Mouse (Mus musculus): ENCODE measurements at regions not wholly inside any gene's neighbourhood (a gene's known extent, or its start where the extent isn't known, plus 50 kb on each side); places are given as distances from the start of the nearest gene placed in this dataset.

DNA sequence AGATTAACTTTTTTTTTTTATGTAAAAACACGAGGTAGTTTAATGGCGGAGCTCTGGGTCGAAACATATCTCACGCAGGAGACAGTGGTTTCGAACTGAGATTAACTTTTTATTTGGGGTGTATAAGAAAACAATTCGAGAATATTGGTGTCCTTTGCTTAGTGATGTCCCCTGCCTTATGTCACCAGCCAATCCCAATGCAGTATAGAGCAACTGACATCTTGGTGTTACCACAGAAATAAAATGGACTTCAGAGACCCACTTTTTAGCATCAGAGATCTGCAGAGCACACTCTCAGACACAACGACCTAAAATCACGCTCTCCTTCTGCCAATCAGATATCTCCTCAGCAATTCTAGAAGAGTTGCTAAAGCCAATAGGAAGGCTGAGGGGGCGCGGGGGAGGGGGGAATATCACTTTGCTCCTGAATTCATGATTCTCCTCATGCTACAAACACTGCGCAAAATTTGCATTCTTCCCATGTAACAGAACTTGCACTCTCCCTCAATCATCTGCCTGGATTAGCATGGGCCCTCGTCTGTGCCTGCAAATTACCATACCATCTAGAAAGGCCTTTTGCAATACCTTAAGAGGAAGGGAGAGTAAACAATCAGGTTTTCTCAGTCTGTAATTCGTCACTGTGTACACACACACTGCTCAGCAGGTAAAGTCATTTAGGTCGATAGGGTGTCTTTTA lies 128.7 kb upstream of the Sox2 start:
- Histone ChIP-seq H3K27ac (no peak overlapping the region), H3K4me1 (no peaks in the 10 kb centered on the region), H3K9me3 (0 out of 2 replicates have a peak, but pooled peaks cover 6% of the 10 kb centered on the region), H3K27me3 (peaks cover 4% of the 10 kb centered on the region; the same call in 1 of the 2 replicates), H3K4me2 (replicated peaks) (no peak overlapping the region), H3K4me3 (no peak overlapping the region), H3K9ac (no peak overlapping the region), H3K36me3 (no peaks in the 10 kb centered on the region)
- ATAC-seq (ENCODE audit: low FRiP score, low read depth): no peak
- WGBS: 77% methylated on average over 14 of the region's 14 CpGs

DNA sequence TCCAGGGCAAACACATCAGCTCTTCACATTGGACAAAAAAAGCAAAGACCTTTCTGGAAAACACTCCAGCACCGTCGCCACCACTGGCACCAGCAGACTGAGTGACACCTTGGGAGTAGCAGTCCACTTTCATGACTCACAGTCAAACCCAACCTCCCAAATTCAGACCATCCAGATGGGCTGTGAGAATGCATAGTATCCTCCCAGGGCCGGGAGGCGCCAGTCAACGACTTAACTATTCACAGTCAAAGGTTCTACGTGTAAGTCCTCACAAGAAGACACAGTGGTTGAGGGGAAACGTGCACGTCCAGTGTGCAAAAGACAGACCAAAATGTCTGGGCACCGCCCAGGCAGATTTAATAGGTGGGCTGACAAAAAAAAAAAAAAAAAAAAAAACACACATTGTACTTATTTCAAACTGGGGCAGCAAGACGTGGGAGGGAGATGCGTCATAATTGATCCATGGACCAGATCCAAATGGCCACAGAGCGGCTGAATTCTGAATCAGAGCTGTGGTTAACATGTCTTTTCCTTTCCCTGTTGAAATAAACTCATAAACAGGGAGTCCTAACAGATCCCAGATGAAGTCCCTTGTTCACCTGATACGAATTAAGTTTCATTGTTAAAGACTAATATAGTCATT lies 137.6 kb upstream of the Sox2 start:
- Histone ChIP-seq H3K27me3 (peaks cover 4% of the 10 kb centered on the region; the same call in 1 of the 2 replicates), H3K4me2 (replicated peaks) (no peak overlapping the region), H3K4me1 (no peaks in the 10 kb centered on the region), H3K9me3 (peaks cover 20% of the 10 kb centered on the region), H3K4me3 (no peak overlapping the region), H3K36me3 (no peaks in the 10 kb centered on the region), H3K27ac (no peak overlapping the region), H3K9ac (no peak overlapping the region)
- WGBS: 61% methylated on average over 13 of the region's 13 CpGs
- no peak for ATAC-seq (ENCODE audit: low FRiP score, low read depth)

DNA sequence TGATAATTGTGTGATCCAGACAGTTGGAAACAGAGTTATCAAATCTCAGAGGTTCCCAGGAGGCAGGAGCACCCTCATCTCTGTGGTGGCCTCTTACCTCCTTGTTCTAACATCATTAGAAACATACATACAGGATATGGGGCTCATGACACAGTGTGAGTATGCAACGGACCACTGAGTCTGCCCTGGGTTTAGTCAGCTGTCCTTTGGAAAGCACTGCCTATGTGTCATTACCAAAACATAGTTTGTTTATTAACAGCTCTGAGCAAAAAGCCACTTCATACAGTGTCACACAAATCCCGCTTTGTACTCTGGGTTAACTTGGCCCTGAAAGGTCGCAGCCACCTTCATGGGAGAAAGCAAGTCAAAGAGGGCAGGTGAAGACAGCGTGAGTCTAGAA lies 139.5 kb upstream of the Sox2 start:
- H3K4me2 ChIP-seq (replicated peaks): no peak overlapping the region
- H3K36me3 ChIP-seq: no peaks in the 10 kb centered on the region
- peaks cover 16% of the 10 kb centered on the region for H3K9me3 ChIP-seq
- 80% methylated on average over 4 of the region's 4 CpGs for WGBS
- H3K27me3 ChIP-seq: peaks cover 9% of the 10 kb centered on the region
- H3K9ac ChIP-seq: no peak overlapping the region
- no peaks in the 10 kb centered on the region for H3K4me1 ChIP-seq
- no peak overlapping the region for H3K27ac ChIP-seq
- H3K4me3 ChIP-seq: no peak overlapping the region
- ATAC-seq (ENCODE audit: low FRiP score, low read depth): no peak

DNA sequence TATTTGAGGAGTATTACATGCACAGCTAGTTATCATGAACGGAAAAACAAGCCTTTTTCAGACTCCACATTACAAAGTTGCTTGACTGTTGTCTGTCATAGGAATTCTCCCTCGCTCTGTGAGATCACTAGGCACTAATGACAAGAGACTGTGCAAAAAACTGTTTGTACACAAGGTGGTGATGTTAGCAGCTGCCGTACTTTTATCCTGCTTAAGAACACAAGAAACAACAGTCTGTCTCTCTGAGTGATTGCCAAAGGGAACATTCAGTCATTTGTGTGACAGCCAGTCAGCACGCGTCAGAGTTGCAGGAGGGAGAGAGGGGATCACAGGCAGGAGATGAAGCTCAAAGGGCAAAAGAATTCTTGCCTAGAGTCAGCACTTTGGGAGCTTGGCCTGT lies 141.0 kb upstream of the Sox2 start:
- peaks cover 9% of the 10 kb centered on the region for H3K27me3 ChIP-seq
- H3K36me3 ChIP-seq: no peaks in the 10 kb centered on the region
- no peak for ATAC-seq (ENCODE audit: low FRiP score, low read depth)
- H3K4me3 ChIP-seq: no peak overlapping the region
- WGBS: 61% methylated on average over 5 of the region's 5 CpGs
- H3K4me1 ChIP-seq: no peaks in the 10 kb centered on the region
- H3K9ac ChIP-seq: no peak overlapping the region
- H3K9me3 ChIP-seq: peaks cover 8% of the 10 kb centered on the region; the same call in 1 of the 2 replicates
- H3K4me2 ChIP-seq (replicated peaks): no peak overlapping the region
- H3K27ac ChIP-seq: no peak overlapping the region

DNA sequence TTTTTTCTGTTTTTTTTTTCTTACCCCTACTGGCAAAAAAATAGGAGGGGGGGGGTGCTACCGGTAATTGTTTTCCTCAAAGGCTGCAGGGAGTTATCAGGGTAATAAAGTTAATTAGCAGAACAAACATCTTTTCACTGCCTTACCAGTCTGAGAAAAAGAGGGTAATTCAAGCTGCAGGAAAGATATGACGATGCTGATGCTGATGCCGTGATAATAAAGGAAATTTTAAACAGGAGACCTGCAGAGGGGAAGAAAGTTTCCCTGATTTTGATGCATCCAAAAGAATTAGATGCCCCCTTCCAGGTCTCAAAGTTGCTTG lies 145.7 kb upstream of the Sox2 start:
- no peak overlapping the region for H3K4me2 ChIP-seq (replicated peaks)
- no peaks in the 10 kb centered on the region for H3K9me3 ChIP-seq
- no peaks in the 10 kb centered on the region for H3K4me1 ChIP-seq
- peaks cover 12% of the 10 kb centered on the region for H3K27me3 ChIP-seq
- WGBS: 15% methylated on average over 3 of the region's 3 CpGs
- H3K9ac ChIP-seq: no peak overlapping the region
- no peaks in the 10 kb centered on the region for H3K36me3 ChIP-seq
- no peak for ATAC-seq (ENCODE audit: low FRiP score, low read depth)
- no peak overlapping the region for H3K4me3 ChIP-seq
- H3K27ac ChIP-seq: no peak overlapping the region

DNA sequence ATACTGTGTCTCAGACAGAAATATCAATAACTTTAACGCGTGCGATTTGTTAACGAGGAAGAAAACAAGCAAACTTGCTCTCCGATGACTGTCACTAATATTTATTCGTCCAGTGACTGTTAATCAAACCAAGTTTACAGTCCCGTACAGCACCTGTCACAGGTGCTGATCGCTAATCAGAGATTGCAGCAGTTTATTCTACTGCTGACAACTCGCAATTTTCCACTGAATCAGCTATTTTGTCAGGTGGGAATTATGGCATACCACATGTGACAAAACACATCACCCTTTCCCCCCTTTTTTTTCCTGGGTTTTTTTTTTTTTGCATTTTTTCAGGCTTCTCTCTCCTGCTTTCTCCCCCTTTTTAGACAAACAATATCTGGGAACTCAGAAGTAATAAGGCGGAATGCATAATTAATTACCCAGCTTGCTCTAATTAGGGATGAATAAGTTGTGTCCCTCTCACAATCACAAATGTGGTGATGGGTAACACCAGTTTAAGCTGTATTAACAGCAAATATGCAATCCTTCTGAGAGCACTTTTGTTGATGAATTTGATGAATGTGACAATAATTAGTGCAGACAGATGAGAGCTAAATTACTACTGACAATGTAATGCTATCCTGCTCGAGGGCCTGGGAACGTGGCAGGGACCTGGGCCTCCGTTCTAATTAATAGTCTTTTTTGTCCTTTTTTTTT lies 146.2 kb upstream of the Sox2 start:
- ATAC-seq (ENCODE audit: low FRiP score, low read depth): no peak
- Histone ChIP-seq H3K9me3 (no peaks in the 10 kb centered on the region), H3K27me3 (peaks cover 12% of the 10 kb centered on the region), H3K27ac (no peak overlapping the region), H3K9ac (no peak overlapping the region), H3K36me3 (no peaks in the 10 kb centered on the region), H3K4me1 (no peaks in the 10 kb centered on the region), H3K4me2 (replicated peaks) (no peak overlapping the region), H3K4me3 (no peak overlapping the region)
- 48% methylated on average over 13 of the region's 13 CpGs for WGBS

DNA sequence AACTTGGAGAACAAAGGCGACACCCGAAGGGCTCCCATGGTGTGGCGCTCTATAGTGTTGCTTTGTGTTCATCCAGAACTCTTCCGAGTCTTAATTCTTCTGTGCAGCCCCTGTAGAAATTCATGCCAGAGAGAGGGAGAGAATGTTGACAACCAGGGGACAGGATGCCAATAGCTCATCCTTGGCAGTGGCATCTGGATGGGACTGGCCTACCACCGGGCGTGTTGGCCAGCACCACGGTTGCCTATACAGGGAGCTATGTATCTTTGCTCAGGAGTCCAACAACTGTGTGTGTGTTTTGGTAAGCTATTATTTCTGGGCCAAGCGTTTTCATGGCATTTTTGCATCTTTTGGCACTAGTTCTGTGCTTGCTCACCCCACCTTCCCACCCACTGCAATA lies 153.4 kb upstream of the Sox2 start:
- no peak for ATAC-seq (ENCODE audit: low FRiP score, low read depth)
- H3K9ac ChIP-seq: no peak overlapping the region
- no peak overlapping the region for H3K4me3 ChIP-seq
- no peaks in the 10 kb centered on the region for H3K36me3 ChIP-seq
- WGBS: 87% methylated on average over 8 of the region's 8 CpGs
- no peaks in the 10 kb centered on the region for H3K9me3 ChIP-seq
- no peaks in the 10 kb centered on the region for H3K4me1 ChIP-seq
- no peak overlapping the region for H3K27ac ChIP-seq
- H3K4me2 ChIP-seq (replicated peaks): no peak overlapping the region
- peaks cover 3% of the 10 kb centered on the region; the same call in 1 of the 2 replicates for H3K27me3 ChIP-seq

DNA sequence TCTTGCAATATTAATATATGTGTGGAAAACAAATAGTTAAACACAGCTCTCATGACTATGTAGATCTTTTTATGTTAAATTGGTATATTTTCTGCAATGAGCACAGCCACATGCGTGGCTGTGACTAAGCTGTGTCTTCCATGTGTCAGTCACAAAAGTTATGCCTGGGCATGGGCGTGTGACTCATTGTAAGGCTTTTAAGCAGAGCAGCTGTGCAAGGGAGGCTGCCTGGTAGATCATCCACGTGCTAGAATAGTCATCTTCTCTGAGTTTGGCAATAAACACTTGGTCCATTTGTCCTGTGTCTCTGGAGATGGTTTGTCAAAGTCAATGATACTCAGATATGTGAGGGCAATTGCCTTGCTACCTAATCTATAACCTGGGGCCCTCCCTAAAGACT lies 154.6 kb upstream of the Sox2 start:
- Histone ChIP-seq H3K4me2 (replicated peaks) (no peak overlapping the region), H3K27me3 (no peaks in the 10 kb centered on the region), H3K9me3 (no peaks in the 10 kb centered on the region), H3K27ac (no peak overlapping the region), H3K9ac (no peak overlapping the region), H3K4me3 (no peak overlapping the region), H3K36me3 (no peaks in the 10 kb centered on the region), H3K4me1 (no peaks in the 10 kb centered on the region)
- WGBS: 71% methylated on average over 3 of the region's 3 CpGs
- no peak for ATAC-seq (ENCODE audit: low FRiP score, low read depth)

DNA sequence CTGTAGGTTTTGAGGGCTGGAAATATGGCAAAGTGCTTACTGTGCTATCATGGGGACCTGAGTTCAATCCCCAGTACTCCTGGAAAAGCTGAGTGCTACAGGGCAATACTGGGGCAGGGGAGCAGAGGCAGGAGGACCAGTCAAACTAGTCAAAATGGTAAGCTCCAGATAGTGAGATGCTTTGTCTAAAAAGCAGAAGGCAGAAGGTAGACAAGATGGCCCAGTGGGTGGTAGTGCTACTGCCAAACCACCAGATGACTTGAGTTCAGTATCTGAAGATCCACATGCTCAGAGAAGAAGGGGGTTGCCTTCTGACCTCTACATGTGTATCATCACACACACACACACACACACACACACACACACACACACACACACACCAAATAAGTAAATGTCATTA lies 156.3 kb upstream of the Sox2 start:
- no peak for ATAC-seq (ENCODE audit: low FRiP score, low read depth)
- Histone ChIP-seq H3K27ac (no peak overlapping the region), H3K4me1 (no peaks in the 10 kb centered on the region), H3K36me3 (no peaks in the 10 kb centered on the region), H3K9ac (no peak overlapping the region), H3K4me2 (replicated peaks) (no peak overlapping the region), H3K27me3 (no peaks in the 10 kb centered on the region), H3K9me3 (no peaks in the 10 kb centered on the region), H3K4me3 (no peak overlapping the region)

DNA sequence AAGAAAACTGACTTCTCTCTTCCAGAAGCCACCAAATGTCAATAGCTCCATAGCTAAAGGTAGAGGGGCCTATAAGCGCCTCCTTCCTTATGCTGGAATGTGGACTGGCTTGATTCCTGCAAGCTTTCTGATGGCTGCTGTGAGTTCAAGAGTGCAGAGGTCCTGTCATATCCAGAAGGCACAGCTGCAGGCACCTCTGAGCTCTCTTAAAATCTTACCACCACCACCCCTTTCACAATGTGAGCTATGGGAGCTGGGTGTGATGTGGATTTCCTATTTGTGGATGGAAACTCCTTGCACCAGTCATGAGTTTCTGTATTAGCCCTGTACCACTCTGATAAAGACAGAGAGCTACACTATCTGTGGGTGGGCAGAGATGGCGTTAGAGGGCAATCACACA lies 161.2 kb upstream of the Sox2 start:
- no peaks in the 10 kb centered on the region for H3K36me3 ChIP-seq

DNA sequence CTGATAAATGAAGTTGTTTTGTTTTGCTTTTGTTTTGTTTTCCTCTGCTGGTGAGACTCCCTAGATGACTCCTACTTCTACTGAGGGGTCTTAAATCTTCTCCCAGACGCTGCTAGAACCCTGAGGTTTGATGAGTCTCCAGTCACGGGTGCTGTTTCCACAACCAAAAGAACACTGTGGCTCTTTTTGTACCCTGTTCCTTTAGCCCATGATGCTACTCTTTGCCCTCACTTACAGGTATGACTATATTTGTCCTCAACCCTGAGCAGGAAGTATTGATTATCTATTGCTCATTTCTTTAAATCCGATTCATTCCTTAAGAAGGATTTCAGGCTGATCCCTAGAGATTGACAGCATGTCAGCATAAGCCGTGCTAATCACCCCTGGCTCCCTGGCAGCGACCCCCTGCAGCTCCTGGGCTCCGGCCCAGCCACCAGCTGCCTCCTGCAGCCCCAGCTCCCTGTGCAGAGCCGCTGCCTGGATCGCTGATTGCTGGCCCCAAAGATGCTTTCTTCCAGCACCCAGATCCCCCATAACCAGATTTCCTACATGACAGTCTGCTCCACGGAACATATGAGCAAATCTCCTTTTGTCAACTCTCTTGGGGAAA lies 163.7 kb upstream of the Sox2 start:
- H3K9ac ChIP-seq: no peak overlapping the region
- H3K27me3 ChIP-seq: peaks cover 15% of the 10 kb centered on the region
- H3K36me3 ChIP-seq: no peaks in the 10 kb centered on the region
- H3K27ac ChIP-seq: no peak overlapping the region
- WGBS: 10% methylated on average over 9 of the region's 9 CpGs
- H3K9me3 ChIP-seq: no peaks in the 10 kb centered on the region
- no peak overlapping the region for H3K4me3 ChIP-seq
- peaks cover 4% of the 10 kb centered on the region; the same call in 1 of the 2 replicates for H3K4me1 ChIP-seq
- ATAC-seq (ENCODE audit: low FRiP score, low read depth): no peak
- no peak overlapping the region for H3K4me2 ChIP-seq (replicated peaks)

More for the DNA sequence above, 161.2 kb upstream of the Sox2 start:
- no peak overlapping the region for H3K9ac ChIP-seq
- H3K27ac ChIP-seq: no peak overlapping the region
- no peaks in the 10 kb centered on the region for H3K9me3 ChIP-seq
- H3K27me3 ChIP-seq: peaks cover 15% of the 10 kb centered on the region
- H3K4me2 ChIP-seq (replicated peaks): no peak overlapping the region
- H3K4me1 ChIP-seq: peaks cover 4% of the 10 kb centered on the region; the same call in 1 of the 2 replicates
- ATAC-seq (ENCODE audit: low FRiP score, low read depth): no peak
- whole genome bisulfite sequencing: 89% methylated on average over 2 of the region's 2 CpGs
- H3K4me3 ChIP-seq: no peak overlapping the region

Measured in limb, embryonic 13.5 days (tissue).